Mouse (Mus musculus) yolk sac, embryonic 10.5 days (tissue): Measurements from ENCODE around the gene Phactr3.
"Not testable (repeated sequence)": the region's sequence is repeated elsewhere in the genome, so short reads cannot be mapped to it uniquely, and the experiment has no call there.

Experiments used
- DNase-seq: peaks from one replicate; pipeline ENCODE4 v3.0.0-alpha.2; 2017; ENCODE audit warnings: low spot score

Phactr3 gene

DNA sequence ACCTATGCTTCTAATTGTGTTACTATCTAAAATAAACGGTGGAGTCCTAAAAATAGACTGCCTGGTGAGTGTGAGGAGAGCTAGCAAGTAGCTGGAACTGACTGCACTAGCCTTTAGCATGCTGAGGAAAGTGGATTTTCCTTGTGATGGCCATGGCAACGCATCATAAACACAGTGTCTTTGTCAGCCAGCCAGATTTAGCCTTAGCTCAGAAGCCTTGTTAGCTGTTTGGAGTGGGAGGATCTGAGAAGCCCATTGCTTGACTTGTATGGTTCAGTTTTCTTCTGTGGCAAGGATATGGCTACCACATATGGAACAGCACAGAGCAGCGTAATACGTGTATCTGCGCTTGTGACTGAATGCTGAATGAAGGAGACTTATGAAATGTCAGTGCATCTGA lies 210.8 kb downstream of the Phactr3 start:
- no peak for DNase-seq

GRCm38 (mm10) chr2:178329986-178330385 lies 211.2 kb downstream of the Phactr3 start:
- DNase-seq = no peak

GRCm38 (mm10) chr2:178337878-178338277 lies 219.1 kb downstream of the Phactr3 start:
- DNase-seq = no peak

GRCm38 (mm10) chr2:178339044-178339443 lies 220.3 kb downstream of the Phactr3 start:
- no peak for DNase-seq

DNA sequence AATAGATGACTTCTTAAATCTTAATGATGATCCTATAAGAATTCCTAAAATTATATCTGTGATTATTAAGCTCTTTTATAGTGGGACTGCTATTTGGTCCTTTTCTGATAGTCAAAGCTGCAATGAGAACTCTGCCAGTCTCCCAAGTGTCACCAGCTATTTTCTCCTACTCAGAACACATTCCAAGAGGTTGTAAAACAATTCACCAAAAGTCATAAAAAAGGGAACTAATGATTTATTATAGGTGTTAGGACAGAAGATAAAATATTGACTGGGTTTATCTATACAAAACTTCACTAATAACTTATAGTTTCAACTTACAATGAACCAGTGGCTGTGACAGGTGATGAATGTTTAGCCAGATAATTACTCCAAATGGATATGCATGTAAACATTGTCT lies 223.3 kb downstream of the Phactr3 start:
- DNase-seq = not testable (repeated sequence)

DNA sequence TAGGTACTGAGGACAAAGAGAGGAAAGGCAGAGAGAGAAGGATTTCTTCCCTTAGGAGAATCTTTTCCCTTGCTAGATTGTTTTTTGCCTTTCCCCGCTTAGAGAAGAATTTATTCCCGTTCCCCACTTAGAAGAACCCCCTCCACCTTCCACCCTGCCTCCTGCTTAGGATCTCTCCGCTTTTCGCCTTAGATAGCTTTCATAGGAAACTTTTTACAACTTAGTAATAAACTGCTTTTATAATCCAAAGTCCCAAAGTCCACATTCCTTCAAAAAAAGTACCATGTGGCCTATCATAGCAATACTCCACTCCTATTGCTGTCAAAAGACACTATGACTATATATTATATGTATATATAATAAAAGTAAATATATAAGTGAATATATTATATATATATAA lies 223.8 kb downstream of the Phactr3 start:
- no peak for DNase-seq
